Mouse (Mus musculus): Measurements from ENCODE around the gene Gm28230.

Gene Gm28230

DNA sequence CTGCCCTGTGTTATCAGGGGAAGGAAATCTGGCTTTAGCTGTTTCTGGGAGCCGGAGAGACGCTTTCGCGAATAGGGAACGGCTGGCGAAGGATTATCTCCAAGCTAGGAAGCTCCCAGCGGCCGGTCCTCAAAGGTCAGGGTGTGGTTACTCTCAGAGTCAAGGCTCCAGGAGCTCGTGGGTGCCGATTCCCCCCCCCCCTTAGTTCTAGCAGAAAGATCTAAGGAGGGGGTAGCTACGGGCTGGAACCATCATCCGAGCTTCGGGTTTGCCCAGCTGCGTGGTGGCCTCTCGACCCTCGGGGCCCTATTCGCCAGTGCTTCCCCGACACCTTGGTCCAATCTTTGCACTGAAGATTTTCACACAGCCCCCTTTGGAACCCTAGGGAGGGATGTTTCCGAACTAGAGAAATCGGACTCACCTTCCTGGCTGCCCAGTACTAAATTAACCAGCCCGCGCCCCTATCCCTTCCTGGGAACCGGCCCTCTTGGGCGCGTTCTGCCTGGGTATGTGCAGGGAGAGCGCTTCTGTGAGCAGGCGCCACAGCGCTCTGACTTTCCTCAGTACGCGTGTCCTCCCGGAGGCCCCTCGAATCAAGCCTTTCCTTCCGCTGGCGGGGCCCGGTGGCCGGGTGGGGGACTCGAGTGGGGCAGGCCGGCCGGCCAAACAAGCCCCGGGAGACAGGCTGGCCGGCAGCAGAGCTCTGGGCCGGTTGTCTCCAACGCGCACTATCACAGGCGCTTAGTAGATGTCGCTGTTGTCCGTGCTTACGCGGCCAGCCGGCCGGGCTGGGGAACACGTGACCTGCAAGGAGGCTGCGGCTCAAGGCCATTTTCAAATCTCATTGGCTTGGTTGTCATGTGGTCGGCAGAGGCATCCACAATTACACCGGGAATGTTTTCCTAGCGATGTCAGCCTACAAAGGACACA is 35.2 kb upstream of the Gm28230 start, which contains the start of gene Hoxd10:
Gene Hoxd10 (plus strand): TSS at position 903 of the 930 bp plus-strand sequence.
- no peak for DNase-seq (ENCODE audit: low spot score in 2 of 2)

DNA sequence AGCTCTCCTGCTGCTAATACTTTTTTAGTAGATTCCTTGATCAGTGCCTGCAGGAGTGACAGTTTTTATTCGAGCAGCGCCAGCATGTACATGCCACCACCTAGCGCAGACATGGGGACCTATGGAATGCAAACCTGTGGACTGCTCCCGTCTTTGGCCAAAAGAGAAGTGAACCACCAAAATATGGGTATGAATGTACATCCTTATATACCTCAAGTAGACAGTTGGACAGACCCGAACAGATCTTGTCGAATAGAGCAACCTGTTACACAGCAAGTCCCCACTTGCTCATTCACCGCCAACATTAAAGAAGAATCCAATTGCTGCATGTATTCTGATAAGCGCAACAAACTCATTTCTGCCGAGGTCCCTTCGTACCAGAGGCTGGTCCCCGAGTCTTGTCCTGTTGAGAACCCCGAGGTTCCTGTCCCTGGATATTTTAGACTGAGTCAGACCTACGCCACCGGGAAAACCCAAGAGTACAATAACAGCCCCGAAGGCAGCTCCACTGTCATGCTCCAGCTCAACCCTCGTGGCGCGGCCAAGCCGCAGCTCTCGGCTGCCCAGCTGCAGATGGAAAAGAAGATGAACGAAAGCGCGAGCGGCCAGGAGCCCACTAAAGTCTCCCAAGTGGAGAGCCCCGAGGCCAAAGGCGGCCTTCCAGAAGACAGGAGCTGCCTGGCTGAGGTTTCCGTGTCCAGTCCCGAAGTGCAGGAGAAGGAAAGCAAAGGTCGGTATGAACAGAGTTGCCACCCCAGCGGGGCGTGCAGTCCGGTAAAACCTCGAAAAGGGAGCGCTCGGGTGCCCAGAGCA is 34.3 kb upstream of the Gm28230 start:
- DNase-seq (ENCODE audit: low spot score in 2 of 2) = no peak

DNA sequence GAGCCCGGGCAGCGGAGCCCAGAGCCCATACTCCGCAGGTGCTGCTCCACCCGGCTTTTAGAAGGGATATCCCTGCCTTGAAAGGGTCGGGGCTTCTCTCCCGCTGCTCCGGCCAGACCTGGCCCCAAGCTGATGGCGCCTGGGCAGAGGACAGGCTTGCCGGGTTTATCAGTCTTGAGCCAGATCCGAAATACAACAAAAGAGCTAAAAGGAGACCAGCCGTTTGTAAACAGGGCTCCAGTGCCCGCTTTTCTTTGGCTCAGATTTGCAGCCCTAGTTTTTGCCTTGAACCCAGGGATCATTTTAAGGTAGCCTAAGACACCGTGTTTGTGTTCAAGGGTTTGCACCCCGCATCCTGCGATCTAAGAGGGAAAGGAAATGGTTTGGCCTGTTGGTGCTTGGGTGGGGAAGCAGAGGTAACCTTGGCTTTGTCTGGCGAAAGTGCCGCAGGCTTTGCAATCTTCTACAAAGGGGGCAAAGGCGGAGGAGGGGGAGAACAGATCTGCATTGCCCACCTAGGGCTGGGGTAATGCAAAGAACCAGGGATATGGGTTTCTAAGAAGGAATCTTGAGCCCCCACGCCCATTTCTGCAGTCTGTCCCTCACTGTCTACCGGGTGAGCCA is 33.6 kb upstream of the Gm28230 start:
- no peak for DNase-seq (ENCODE audit: low spot score in 2 of 2)

DNA sequence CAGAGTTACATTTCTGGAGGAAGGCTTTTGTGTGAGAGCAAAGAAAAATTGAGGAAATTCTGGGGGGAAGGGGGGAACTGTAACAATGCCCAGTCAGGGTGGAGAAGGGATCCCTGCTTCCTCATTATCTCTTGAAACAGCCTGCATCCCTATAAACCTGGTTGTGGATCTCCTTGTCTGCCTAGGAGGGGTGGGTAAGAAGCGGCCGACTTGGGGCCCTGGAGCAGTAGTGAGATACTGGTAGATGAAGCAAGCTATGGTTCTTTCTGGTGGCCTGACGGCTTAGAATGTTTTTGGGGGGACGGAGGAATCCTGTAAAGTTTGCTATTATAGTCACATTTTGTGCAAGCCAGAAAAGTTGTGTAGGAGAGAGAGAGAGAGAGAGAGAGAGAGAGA is 33.1 kb upstream of the Gm28230 start:
- no peak for DNase-seq (ENCODE audit: low spot score in 2 of 2)

DNA sequence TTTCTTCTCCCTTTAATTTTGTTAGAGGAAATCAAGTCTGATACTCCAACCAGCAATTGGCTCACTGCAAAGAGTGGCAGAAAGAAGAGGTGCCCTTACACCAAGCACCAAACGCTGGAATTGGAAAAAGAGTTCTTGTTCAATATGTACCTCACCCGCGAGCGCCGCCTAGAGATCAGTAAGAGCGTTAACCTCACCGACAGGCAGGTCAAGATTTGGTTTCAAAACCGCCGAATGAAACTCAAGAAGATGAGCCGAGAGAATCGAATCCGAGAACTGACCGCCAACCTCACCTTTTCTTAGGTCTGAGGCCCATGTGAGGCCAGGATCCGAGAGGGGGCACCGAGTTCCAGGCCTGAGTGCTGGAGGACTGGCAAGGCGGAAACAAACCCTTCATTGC is 32.5 kb upstream of the Gm28230 start:
- DNase-seq (ENCODE audit: low spot score in 2 of 2) = no peak

DNA sequence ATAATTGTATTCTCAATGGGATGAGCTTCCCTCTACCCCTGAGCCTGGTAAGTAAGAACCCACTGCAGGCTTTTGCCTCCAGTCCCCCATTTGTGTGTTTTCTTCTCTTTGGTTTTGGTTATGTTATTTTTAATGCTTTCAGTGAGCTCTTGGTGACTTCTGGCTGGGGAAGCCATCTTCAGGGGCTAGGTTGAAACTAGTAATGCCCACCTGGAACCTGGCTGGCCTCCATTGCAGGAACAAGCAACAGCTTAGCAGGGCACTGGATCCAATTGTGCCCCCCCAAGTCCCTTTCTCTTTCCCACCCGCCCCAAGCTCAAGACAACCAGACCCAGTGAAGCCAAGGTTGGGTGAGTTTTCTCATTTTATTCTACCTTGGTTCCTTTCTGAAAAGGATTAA is 31.1 kb upstream of the Gm28230 start:
- no peak for DNase-seq (ENCODE audit: low spot score in 2 of 2)

DNA sequence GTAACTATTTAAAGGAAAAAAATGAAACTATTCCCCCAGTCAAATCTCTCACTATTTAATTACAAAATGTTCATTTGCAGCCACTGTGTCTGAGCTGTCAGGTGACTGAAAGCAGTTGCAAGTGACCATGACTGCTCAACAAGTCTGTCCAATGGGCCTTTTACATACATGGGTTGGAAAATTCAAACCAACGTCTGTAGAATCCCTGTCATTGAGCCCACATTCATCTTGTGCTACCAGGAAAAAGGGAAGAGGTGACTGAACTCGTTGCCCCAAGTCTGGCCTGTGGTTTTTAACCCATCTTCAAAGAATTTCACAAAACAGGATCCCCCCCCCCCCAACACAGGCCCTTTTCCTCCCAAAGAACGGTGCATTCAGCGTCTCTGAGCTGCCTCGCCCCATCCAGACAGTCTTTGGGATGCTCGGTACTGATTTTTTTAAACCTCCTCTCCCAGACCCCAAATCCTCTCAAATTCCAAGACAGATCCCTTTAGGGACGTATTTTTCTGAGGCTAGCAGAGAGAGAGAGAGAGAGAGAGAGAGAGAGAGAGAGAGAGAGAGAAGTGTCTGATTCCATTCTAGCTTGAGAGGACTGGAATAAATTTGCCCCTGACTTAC is 30.6 kb upstream of the Gm28230 start:
- no peak for DNase-seq (ENCODE audit: low spot score in 2 of 2)

DNA sequence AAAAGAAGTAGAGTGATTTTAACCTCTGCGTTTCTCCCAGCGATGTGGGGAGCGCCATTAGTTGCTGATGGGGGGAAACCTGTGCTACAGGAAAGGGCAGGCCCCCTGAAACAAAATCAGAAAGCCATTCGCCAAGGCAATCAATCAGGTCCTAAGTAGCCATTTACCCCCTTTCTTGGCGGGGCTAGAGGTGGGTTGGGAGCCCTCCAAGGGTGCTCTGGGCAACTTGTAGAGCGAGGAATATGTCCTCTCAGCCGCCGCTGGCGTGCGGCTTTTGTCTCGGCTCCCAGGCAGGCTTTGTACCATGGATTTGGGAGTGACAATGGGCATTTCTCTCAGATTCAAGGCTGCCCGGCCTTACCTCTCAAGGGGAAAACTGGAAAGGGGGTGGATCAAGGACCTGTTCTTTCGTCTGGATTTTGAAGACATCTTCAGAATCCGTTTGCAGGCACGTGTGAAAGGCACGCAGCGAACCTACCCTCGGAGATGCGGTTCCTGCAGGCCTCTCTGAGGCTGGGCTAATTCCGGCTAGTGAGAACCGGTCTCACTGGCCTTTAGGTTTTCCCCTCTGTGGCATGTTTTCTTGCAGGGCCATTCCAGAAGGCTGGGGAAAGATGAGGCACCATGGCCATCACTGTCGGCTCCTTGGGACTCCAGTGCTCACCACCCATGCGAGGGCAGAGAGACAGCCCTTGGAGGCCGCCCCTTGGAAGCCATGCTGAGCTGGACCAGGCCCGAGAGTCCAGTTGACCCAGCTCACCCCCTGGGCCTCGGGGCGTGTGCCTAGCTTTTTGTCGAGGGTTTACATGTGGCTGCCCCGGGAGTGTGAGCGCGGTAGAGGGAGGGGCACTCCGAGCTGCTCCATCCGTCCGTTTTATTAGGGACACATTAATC is 29.8 kb upstream of the Gm28230 start:
- no peak for DNase-seq (ENCODE audit: low spot score in 2 of 2)

DNA sequence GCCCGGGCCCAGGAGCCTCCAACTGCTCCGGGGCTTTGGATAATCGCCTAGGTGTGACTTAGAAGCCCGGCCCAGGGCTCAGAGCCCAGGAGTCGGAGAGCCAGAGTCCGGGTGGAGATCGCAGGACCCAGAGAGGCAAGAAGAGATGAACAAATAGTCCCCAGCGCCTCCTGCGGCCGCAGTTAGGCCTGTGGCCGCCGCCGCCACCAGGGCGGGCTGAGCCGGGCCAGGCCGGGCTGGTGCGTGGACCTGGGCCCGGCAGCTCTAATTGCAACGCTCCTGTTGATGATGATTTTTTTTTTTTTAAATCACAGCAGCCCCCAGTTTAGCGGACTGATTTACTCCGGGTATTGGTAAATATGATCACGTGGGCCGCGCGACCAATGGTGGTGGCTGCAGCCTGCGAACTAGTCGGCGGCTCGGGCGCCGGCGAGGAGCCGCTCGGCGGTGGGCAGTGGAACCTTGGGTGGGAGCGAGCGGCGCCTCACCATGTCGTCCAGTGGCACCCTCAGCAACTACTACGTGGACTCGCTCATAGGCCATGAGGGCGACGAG is 28.9 kb upstream of the Gm28230 start, which contains the start of gene Hoxd9:
Gene Hoxd9 (plus strand): TSS at position 161 of the 555 bp plus-strand sequence.
- DNase-seq (ENCODE audit: low spot score in 2 of 2) = no peak

DNA sequence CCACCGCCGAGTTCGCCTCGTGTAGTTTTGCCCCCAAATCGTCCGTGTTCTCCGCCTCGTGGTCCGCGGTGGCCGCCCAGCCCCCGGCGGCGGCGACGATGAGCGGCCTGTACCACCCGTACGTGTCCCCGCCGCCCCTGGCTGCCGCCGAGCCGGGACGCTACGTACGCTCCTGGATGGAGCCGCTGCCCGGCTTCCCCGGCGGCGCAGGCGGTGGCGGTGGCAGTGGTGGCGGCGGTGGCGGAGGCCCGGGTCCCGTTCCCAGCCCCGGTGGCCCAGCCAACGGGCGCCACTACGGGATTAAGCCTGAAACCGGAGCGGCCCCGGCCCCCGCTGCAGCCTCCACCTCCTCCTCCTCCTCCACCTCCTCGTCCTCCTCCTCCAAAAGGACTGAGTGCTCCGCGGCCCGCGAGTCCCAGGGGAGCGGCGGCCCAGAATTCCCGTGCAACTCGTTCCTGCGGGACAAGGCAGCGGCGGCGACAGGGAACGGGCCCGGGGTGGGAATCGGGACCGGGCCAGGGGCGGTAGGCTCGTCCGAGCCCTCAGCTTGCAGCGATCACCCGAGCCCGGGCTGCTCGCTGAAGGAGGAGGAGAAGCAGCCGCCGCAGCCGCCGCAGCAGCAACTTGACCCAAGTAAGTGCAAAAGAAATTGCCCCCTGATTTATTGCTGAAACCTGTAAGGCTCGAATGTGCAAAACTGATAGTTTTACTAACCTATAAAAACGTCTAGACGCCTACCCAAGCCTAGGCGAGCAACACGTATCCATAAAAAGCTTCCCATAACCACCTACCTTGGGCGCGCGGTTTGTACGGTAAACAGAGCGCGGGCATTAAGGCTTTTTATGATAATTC is 28.1 kb upstream of the Gm28230 start:
- no peak for DNase-seq (ENCODE audit: low spot score in 2 of 2)

DNA sequence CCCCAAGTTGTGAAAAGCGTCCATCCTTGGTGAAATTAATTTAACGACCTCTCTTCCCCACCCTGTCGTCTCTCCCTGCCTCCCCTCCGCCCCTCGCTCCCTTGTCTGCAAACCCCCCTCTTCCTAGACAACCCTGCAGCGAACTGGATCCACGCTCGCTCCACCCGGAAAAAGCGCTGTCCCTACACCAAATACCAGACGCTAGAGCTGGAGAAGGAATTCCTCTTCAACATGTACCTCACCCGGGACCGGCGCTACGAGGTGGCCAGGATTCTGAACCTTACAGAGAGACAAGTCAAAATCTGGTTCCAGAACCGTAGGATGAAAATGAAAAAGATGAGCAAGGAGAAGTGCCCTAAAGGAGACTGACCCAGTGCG is 27.5 kb upstream of the Gm28230 start:
- DNase-seq (ENCODE audit: low spot score in 2 of 2) = no peak

DNA sequence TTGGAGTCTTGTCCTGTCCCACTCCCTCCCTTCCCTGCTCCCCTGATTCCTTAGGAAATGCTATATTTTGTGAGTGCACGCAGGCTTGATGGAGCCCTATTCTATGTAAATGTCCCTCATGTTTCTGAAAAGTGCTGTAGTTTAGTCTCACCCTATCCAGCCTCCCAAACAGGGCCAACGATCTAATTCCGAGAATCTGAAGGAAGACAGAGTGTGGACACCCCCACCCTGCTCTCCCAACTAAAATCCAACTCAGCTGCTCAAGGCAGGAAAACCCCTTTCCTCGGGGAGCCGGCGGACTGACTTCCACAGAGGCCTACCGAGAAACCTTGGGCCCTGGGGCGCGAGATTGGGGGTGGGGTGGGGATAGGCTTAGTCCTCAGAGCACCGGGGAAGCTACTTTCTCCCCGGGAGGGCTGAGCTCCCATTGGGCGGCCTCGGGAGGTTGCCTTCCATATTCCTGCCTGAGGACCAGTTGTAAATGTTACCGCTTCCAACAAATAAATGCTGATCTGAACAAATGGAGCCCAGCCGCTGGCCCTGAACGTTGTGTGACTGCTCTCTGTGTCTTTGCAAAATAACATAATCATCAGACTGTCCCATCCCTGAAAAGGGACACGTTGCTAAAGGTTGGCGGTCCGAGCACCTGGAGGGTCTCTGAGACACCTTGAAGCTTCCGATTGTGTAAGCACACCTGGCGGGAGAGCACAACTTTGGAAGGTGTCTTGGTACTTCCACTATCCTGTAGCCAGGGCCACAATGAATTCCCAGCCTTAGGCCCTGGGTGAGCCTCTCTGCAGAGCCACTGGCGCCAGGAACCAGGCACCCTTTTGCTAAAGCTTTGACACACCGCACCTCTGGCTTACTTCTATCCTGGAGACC is 26.6 kb upstream of the Gm28230 start:
- no peak for DNase-seq (ENCODE audit: low spot score in 2 of 2)

DNA sequence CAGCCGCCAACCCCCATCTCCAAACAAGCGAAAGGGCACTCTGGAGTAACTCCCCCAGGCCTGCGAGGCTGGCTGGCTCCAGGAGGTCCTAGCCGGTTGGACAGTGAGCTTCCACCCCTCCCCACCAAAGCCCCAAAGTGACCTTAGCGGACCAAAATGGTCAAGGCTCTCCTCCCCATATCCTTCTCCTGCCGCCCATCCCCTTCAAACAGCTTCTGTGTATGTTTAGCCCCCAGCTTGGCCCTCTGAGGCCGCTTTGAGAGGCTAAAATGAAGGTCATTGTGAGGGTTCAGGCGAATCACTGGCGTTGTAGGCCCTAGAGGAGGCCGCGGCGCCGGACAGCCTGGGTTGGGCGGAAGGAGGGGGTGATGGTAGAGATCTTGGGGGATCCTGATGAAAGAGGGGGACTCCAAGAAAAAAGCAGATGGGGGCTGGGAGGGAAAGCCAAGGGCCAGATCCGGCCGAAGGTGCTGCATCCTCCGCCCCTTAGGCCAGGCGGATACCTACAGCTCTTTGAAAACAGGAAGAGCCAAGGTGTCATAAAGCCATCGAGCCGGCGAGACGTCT is 25.9 kb upstream of the Gm28230 start:
- DNase-seq (ENCODE audit: low spot score in 2 of 2) = no peak

DNA sequence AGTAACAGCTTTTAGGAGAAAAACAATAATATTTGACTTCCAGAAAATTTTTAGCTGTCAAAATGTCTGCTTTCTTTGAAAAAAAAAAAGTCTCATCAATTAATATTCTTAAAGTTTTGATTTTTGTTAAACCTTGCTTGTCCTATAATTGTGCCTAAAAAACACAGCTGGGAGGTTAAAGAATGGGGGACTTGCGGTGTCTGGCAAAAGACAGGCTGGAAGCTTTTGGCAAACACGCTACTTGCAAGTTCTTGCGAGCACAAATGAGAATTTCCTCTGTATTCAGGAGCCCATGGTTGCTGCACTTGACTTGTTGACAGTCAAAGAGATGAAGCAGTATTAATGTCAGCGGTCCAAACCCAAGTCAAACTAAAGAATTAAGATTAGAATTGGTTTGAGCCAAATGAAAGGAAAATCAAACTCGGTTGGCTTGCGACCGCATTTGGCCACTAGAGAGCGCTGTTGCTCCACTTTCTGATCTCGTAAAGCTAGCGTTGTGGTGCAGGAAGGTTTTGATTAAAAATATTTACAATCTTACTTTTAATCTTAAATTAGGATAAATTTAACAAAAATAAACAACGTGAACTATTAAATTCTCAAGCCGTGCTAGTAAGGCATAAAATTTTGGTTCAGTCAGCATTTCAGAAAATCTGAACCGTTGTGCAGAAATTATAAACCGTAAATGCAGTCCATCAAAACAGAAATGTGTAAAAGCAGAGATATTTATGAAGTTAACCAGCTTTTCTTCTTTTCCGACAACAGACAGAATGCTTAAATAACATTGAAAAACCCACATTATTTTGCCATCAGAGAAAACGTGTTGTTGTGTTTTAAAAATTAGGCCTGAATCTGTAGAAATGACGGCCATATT is 24.3 kb upstream of the Gm28230 start:
- peak; percentile 78 to 79 for DNase-seq (ENCODE audit: low spot score in 2 of 2)

DNA sequence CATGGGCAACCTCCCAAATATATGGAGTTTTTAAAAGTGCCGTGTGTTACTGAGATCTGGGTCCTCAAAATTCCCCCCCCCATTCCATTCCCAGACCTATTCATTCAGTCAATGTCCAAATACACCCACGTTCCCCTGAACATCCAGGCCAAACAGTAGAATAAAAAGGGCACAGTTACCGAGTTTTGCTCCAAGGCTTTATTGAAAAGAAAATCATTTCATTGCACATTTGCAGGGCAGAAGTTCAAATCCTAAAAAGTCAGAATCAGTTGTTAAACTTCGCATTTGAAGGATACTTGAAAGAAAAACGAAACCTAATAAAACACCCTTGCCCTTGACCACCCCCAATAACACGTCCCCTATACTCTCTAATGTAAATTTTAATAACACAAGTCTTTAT is 23.7 kb upstream of the Gm28230 start:
- no peak for DNase-seq (ENCODE audit: low spot score in 2 of 2)

DNA sequence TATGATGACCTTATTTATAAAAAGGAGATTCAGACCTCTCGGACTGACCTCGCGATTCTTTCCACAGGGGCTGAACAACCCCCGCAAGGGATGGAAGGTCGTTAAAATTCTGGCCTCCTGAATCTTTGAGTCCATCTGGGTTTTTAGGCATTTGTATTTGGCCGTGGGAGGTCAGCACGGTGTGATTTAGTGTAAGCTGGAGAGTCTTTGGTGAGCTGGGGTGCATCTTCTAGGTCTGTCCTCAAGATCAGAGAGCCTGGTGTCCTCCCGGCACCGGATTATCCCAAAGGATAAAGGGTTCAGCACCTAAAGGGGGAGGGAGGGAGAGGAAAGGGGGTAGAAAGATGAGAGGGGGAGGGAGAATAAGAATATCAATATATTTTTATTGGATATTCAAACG is 23.2 kb upstream of the Gm28230 start:
- DNase-seq (ENCODE audit: low spot score in 2 of 2) = no peak

DNA sequence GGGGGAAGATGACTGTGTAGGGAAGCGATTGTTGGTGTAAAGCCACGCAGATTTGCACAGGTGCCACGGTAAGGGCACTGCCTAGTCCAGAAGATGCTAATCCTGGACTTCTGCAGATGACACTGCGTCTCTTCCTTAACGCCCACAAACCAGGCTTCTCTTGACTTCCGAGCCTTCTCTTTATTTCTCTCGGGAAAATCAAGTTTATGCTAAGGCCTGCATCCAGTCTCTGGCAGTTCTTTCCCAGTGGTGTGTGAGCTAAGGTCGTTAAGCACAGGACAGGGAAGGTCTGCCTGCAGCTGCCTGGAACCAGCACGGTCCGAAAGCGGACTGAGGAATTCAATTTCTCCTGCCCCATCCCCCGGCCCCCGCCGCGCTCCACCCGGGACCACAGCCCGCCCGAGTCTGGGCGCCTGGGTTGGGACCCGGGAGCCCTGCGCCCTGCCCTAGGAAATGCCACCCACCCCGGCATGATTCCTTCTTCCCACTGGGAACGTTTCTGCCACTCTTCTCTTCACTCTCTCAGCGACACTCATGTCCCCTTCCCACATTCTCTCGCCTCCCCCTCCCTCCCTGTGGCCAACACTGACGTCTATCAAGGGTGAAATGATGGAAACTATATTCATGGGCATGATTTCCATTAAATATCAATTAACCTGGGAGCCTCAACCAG is 22.7 kb upstream of the Gm28230 start:
- no peak for DNase-seq (ENCODE audit: low spot score in 2 of 2)
